Mouse (Mus musculus) B cell, adult 2 months (primary cell): Measurements from ENCODE around the gene Spsb1.

Experiments used
- DNase-seq, 2 experiments: peaks; one replicate each; pipeline ENCODE4 v3.0.0; 2022

Spsb1 gene

DNA sequence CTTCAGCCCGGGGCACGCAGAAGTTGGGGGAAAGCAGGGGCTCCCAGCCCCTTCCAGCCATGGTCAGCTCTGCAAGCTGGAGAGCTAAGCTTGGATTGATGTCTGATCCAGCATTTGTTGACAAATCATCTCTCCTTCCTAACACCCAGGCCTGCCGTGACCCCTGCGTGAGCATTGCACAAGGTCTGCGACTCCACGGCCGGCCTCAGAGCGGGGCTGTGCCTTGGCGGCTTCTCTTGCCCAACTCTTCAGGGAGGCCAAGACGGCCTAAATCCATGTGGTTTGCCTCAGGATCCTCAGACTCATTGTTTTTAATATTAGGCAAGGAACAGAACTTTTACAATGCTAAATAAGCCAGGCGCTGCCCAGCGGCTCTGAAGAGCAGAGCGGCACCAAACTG lies 3.6 kb downstream of the Spsb1 start:
- DNase-seq = no peak

DNA sequence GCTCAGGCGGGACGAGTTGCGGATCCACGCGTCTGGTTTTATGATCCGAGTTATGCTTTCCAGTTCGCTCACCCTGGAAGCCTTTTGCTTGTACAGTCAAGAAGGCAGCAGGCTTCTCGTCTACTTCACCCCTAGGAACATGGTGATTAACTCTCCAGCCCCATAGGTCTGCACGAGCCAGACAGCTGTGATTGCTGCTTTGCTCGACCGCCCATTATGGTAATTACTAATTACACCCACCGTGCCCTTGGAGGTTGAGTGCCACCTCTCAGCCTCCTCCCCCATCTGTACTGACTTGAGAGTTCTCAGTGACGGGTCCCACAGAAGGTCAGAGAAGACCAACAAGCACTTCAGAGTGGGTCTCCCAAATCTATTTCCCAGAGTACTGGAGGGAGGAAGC lies 5.2 kb downstream of the Spsb1 start:
- no peak for DNase-seq

DNA sequence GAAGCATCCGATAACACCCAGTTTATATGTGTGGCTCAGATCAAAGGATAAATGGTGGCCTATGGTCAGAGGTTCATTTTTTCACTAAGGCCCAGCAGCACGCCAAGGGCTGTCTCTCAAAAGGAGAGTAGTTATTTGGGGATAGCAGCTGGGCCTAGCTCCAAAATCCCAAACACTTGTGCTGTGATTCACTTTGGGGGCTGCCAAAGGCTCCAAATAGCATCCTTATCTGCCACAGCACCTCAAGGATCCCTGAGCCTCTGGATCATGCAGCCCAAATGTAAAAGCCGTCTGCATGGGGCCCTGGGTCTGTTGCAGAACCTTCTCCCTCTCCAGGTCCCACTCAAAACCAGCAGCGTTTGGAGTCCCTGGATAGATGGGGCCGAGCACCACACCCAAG lies 6.7 kb downstream of the Spsb1 start:
- no peak for DNase-seq

DNA sequence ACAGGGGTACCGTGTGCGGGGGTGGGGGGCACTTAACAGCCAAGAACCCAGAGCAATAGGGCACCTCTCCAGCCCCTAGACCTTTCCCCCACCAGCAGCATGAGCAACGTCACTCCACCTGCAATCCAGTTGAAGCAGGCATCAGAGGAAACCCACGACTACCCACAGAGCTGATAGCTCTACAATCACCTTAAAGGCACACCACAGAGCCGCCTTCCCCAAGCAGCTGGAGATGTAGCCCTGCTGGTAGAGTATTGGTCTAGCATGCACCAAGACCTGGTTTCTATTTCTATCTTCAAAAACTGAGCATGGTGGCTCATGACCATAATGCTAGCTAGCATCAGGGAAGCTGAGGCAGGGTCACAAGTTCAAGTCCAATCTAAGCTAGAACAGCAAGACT lies 7.4 kb downstream of the Spsb1 start:
- DNase-seq = no peak

DNA sequence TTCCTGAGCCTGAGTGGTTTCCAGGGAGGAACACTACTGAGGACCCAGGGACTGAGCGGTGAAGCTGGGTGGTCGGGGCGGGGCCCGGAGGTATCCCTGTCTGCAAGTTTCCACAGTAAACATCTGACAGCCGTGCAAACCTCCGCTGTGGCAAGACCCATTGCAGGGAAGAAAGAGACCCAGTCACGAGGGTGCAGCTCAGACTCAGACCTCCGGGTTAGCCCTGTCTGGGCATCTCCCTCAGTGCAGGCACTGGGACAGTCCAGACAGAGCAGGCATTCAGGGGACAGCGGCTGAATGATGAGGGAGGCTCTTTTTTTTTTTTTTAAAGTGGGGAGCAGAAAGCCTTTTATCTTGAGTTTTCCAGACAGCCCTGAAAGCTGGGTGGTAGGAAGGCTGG lies 9.6 kb downstream of the Spsb1 start:
- DNase-seq = no peak

DNA sequence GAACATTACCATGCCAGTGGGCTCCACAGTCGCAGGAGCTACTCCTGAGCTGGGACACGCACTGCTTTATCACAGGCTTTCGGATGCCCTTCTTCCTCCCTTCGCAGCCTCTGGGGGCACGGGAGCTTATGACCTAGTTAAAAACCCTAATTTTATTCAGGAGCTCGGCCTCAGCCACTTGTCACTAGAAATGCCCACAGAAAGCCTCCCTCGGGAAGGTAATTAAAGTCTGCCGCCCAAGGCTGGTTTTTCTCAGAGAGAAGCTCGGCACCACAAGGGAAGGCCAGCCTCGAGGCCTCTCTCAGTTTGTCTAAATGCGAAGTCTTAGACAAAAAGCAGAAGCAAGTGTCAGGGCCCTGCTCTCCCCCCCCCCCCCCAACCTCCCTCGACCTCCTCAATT lies 10.6 kb downstream of the Spsb1 start:
- DNase-seq = no peak

DNA sequence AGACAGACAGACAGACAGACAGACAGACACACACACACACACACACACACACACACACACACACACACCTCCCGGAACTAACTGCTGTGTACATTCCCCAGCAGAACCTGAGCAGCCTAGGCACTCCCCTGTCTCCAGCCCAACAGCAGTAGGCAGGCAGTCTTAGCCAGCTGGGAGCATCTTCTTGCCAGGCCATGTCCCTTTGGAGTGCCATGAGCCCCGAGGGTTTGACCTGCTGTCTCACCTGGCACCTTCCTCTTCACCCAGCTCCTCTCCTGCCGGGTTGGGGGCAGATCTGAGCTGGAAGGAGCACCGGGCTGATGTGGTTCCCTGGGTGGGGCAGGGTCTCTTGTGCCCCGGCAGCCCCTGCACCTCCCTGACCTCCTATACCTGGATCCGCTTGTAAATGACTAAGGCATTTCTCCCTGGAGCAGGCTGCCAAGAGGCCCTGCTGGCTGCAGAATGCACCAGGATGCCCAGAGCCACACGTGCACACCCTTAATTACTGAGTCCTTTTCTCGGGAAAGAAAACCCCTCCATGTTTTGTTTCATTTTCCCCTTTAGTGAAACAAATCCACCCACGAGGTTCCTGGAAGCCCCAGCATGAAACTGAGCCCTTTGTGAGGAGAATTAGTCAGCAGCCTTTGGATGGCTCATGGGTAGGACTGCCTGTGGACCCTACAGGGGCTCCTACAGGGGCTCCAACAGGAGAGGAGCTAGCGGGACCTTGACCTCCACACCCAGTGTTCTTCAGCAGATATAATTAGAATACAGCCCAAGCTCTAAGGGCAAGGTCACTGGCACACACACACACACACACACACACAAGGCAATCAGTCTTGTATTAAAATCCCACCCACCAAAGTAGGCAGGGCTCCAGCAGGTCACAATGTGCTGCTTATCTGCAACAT lies 11.8 kb downstream of the Spsb1 start:
- DNase-seq = no peak

DNA sequence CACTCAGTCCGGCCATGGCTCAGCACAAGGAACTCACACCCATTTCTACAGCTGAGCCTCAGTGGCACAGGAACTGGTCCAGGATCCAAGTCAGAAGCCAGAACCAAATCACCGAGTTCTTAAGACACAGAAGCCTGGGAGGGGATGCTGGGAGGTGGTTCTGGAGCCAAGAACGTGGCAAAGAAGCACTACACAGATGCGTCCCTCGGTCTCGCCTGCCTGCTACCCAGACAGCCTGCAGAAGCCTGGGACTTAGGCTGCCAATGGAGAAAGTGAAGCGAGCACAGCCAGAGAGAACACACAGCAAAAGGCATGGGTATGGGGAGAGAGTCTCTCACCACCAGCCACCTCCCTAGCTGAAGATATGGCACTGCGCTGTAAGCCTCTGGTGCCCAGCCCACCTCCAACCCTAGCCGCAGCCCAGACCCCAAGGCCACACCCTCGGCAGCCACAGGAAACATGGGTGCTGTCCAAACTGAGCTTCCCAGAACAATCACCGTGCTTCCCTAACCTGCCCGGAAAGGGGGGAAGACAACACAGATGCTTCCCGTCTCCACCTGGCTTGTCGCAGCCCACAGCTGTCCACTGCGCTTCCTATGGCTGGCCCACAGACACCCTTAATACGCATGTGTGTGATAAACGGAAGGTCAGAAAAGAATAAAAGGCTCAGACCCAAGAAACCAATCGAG lies 13.6 kb downstream of the Spsb1 start:
- no peak for DNase-seq

DNA sequence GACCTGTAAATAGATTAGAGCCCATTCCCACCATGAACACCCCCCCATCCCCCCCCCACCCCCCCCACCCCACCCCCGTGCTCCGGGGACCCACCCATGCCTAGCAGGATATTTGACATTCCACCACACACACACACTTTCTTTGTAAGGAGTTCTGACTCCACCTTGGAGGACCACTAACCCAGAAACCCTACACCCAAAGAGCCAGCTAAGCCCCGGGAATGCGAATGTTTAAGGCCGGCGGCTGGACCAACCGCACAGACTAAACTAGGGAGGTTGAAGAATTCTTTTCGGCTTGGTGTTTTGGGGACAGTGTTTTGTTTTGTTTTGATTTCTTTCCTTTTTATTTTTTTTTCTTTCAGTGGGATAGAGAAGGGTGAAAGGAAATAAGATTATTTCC lies 16.1 kb downstream of the Spsb1 start:
- DNase-seq = no peak

DNA sequence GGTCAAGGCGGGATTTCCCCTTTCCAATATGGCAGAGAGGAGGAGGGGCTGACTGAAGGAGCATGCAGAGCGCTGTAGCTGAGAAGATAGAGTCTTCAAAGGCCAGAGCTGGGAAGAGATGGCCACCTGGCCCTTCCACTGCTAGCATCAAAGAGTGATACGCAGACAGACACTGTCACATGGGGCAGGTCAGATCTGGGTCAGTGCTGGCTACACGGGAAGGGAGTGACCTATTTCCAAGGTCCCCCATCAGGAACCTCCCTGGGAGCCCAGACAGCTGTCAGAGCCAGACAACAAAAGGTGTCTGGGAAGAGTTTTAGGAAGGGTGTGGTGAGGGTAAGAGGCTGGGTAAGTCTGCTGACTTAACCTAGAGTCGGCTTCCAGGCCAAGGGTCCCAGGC lies 17.9 kb downstream of the Spsb1 start:
- DNase-seq = no peak

DNA sequence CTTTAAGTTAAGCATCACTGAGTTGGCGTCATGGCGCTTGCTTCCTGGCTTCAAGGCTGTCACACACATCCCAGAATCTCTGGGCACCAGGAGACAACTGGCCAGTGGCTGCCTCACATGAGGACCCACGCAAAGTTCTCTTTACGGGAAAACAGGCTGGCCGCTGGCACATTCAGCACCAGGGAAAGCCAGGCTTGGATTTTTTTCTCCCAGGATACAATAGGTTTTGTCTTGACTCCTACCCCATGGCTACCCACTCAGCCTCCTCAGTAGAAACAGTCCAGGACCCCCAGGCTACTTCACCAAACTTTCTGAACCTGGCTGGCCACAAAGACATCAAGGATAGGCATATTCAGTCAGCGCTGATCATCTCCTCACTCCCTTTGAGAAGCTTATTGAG lies 19.4 kb downstream of the Spsb1 start:
- DNase-seq = no peak

DNA sequence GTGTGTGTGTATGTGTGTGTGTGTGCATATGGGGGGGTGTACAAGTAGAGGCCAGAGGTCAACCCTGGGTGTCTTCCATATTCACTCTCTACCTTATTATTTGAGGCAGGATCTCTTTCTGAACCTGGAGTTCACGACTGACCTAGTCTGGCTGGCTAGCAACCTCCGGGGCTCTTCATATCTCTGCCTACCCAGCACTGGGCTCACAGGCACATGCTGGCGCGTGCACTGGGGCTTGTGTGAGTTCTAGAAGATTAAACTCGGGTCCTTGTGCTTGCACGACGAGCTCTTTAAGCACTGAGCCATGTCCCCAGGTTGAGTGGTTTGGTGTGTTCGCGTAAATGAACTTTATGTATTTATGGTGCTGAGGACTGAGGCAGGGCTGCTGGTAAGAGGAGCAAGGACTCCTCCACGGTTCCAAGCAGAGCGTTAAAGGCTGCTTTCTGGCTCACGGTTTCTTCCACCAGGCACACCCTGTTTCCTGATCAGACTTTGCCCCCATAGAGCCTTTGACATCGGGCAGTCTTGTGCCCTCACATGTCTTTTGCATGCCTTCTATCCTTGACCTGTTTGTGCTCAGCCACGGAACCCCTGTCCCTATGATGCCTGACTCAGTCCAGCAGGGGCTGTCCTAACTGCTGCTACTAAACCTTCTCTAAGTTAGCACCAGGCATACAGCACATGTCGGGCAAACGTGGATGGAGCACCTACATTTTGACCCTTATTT lies 21.2 kb downstream of the Spsb1 start:
- no peak for DNase-seq

DNA sequence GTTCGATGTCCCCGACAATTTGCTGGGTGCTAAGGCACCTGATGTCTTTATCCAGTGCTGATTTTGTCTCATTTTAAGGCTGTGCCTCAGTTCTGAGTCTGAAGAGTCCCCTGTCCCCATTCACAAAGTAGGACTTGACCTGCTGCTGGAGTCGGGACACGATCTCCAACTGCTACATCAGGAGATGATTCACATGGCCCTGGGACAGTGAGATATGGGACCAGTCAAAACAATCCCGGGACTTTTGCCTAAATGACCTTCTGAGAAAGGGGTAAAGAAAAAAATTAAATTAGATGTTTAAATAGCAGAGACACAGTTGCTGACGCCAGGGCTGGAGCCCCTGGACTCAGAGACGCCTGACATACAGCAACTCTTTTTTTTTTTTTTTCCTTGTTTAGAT lies 21.8 kb downstream of the Spsb1 start:
- no peak for DNase-seq

DNA sequence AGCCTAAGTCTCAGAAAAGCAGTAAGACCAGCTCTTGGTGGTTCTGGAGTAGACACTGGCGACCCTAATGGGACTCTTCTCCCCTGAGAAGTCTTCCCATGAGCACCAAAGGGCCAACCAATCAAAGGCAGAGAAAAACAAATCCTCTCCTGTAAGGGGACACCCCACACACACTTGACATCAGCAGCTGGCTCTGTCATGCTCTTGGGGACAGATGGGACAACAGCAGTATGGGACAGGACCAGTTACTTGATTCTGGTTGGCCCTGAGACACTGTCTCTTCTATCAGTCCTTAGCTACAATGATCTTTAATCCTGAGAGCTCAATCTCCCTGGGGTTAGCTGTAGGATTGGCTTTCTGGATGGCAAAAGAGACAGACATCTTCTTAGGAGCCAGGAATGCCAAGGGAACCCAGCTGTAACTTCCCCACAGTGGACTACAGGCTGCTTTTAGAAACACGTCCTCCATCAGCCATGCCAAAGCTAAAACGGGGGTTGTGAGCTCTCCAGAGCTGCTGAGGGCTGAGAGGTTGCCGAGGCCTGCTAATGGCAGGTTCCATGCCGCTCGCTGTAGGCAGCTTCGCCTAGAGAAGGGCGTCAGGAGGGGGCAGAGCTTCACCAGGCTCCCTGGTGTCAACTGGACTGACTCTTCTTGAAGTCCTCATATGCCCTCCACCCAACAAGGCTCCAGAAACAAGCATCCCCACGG lies 22.6 kb downstream of the Spsb1 start:
- DNase-seq = no peak

DNA sequence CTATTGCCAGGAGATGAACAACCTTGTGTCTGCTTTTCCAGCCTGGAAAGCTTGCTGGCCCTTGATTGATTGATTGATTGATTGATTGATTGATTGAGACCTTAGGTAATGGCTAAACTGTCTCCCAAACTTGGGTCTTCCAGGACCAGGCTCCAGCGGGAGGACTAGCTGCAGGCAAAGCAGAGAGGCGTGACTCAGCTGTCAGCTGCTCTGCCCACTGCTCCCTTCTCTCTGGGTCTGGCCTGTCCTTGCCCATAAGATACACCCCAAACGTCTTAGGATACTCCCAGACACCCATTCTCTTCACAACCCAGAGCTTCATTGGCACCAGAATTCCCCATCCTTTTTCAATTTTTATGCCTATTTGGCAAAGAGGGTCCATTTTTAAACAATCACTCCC lies 24.1 kb downstream of the Spsb1 start:
- DNase-seq = no peak

DNA sequence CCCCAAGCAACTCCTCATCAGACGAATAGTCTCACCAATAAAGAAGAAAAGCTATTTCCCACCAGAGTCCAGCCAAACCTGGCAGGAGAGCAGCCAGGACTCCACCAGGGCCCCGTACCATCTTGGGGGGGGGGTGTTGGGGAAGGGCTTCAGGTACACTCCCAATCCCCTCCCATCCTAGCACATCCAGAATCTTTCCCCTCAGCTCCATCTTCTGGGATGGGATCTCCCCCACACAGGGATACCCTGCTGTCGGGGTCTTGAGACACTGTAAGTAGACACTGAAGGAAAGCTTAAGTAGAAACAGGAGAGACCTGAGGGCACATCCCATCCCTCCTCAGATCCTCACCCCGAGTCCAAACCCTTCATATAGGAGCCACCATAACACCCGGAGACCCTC lies 31.8 kb downstream of the Spsb1 start:
- DNase-seq = no peak

DNA sequence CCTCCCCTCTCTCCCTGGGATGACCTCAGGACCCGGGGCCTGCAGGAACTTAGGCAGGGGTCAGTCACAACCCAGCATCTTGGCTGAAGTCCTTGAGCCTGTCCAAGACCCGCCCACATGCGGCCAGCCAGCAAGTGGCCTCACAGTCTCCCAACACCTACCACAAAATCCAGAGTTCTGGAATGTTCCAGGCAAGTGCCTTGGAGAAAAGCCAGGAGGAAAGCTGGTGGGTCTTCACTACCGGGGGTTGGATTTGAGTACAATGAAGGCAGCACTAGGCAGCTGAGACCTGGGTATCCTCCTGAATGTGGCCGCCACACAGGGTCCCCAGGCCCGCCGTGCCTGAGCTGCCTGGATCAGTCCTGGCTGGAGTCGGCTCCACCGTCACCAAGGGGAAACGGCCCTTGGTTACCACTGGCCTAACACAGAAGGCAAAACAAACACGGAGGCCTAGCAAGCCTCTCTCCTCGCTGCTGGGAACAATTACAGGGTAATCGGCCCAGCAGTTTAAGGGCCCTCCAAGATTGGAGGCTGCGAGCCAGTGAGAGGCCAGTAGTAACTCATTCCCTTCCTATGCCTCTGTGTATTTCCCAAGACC lies 32.6 kb downstream of the Spsb1 start:
- DNase-seq = no peak

DNA sequence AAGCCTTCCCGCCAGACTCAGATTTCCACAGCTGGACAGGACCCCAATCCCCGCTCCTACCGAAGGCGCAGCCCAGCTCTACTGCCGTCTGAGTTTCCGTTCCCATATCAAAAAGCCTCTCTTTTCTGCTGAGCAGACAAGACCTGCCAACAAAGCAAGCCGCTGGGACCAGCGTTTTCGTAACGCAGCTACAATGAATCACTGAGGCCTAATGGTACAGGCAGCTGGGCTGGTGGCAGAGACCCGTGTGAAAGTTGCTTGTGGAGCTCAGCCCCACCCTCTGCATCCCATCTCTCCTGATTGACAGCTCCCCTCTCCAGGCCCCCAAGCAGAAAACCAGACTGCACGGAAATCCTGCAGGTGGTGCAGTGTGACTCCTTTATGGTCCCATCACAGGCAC lies 34.0 kb downstream of the Spsb1 start:
- DNase-seq = no peak

DNA sequence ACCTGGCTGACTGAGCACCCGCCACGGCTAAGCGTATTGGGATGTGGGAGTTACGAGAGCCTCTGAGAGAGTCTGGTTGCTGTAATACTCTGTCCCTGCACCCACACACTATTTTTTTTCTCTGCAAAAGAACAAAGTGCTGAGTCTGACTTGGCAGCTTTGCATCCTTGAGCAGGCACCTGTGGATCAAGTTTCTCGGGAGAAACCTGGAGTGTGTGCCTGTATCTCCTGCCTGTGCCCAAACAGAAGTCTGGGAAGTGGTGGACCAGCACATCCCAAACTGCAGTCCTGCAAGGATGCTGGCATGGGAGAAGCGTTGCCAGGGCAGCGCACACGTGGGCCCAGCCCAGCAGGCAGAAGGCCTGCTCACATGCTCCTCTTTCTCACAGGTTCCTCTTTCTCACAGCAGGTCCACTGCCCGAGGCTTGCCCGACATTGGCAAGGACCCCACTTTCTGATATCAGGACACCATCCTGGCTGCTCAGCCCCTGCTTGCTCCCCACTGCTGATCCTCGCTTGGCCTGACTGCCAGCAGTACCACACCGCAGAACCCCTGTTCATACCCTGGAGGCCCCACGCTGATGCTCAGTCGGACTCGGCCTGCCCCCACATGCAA lies 36.3 kb downstream of the Spsb1 start:
- DNase-seq = no peak

DNA sequence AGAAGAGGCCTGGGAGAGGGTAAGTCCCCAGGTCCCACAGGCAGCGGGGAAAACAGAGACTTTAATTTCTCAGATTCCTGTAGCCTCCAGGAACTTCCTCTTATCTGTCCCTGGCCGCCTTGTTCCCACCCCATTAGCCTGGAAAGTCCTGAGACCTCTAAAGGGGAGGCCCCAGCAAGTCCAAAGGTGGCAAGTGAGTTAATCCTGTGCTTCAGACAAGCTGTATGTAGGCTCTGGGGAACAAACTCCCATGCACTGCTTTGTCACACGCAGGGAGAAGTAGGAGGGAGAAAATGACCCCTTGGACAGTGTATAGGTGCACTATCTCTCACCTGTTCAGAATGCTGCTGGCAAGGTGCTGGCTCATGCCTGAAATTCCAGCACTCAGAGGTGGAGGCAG lies 38.0 kb downstream of the Spsb1 start:
- DNase-seq = no peak

DNA sequence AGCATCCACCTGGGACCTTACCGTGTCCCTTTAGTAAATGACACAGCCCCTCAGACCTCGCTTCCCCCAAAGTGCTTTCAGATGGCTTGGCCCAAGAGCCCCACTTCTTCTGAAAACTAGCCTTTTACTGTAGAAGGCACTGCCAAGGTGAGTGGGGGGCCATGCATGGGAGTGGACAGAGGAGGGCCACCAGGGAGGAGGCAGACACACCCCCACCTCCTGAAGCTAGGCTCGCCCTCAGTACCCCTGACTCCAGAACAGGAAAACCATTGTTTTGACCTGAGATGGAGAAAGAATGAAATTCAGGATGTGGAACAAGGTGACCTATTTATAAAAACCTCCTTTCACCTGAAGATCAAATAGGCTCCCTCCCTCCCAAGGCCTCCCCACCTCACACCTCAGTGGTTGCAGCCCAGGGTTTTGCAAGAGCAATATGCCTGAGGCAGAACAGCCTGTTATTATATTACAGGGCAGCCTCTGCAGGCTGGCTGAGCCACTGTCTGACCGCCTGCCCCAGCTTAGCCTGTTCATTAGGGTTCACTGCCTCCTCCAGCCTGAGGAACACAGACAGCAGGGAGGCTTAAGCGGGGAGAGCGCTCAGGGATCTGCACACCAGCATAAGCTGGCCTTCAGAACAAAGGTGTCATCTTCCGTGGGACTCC lies 41.0 kb downstream of the Spsb1 start:
- DNase-seq = no peak

DNA sequence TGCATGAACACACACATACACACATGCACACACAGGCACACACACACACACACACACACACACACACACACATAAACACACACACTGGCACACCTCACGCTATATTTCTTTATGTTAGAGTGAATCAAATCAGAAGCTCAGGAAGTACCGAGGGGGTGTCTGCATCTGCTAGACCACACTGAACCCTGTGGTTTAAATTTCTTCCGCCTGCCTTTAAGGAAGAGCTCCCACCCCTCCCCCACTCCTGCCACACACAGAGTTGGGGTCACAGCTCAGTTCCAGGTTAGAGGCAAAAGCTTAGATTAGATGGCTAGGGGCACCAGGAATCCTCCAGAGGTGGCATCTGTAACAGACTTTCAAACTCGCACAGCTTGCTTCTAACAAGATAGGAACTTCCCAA lies 42.4 kb downstream of the Spsb1 start:
- no peak for DNase-seq
